ENCODE assay signal across 24 mouse cellular contexts in genomic region chr13:3696977-3697735, GRCm38 (mm10).
DNase-seq lines count a peak whose midpoint lies in the region; ATAC-seq and TF ChIP-seq lines count a peak whose summit lies in the region.
"Had no signal": no experiment of that assay in that cellular context is flagged by ENCODE, and none has a peak within 500 bp of the region (broad histone marks: within the 10 kb centered on the region; RNA-seq: fewer than 3 reads in every experiment).

No protein-coding gene starts in this region.

- H3K79me2 ChIP-seq in myocyte (ENCODE audit: control insufficient read depth, insufficient read depth) = no peaks in the 10 kb centered on the region

- 72% methylated on average over 8 of the region's 8 CpGs for WGBS in embryonic facial prominence, embryonic 11.5 days
- 82% methylated on average over 8 of the region's 8 CpGs for WGBS in forebrain, embryonic 12.5 days

- no peak overlapping the region for H3ac ChIP-seq in myocyte (ENCODE audit: control insufficient read depth, insufficient read length)

- H3K9ac ChIP-seq in embryonic facial prominence, embryonic 11.5 days (replicated peaks; ENCODE audit: low read length) = no peak overlapping the region
- no peak overlapping the region for H3K9ac ChIP-seq in forebrain, embryonic 12.5 days
- H3K9ac ChIP-seq: forebrain, embryonic 15.5 days; heart, embryonic 12.5 days; kidney, embryonic 15.5 days; limb, embryonic 13.5 days; liver, embryonic 13.5 days; neural tube, embryonic 13.5 days had no signal

- H3K36me3 ChIP-seq in embryonic facial prominence, embryonic 11.5 days (replicated peaks; ENCODE audit: control insufficient read depth, insufficient read depth, low read depth, low read length) = no peaks in the 10 kb centered on the region
- no peaks in the 10 kb centered on the region for H3K36me3 ChIP-seq in myocyte (ENCODE audit: control insufficient read depth, insufficient read depth)
- no peaks in the 10 kb centered on the region for H3K36me3 ChIP-seq in forebrain, embryonic 12.5 days (replicated peaks)
- H3K36me3 ChIP-seq: forebrain, embryonic 15.5 days; heart, embryonic 12.5 days; kidney, embryonic 15.5 days; limb, embryonic 13.5 days; liver, embryonic 13.5 days; neural tube, embryonic 13.5 days had no signal

- no peak for TF ChIP-seq POLR2A in myocyte (IDR thresholded peaks at IDR 0.05; ENCODE audit: insufficient read length, low read depth)

- peaks cover 4% of the 10 kb centered on the region; the same call in 1 of the 2 replicates for H3K4me1 ChIP-seq in embryonic facial prominence, embryonic 11.5 days (ENCODE audit: control insufficient read depth, insufficient read depth, low read length)
- H3K4me1 ChIP-seq in forebrain, embryonic 12.5 days = peaks cover 7% of the 10 kb centered on the region
- H3K4me1 ChIP-seq: forebrain, embryonic 15.5 days; liver, embryonic 13.5 days; megakaryocyte, embryonic 14.5 days; neural tube, embryonic 13.5 days had no signal

- H3K4me2 ChIP-seq in embryonic facial prominence, embryonic 11.5 days (ENCODE audit: low read depth, low read length) = no peak overlapping the region
- H3K4me2 ChIP-seq in myocyte (ENCODE audit: low read depth) = peak overlapping the region; percentile 2
- H3K4me2 ChIP-seq in forebrain, embryonic 12.5 days = no peak overlapping the region
- H3K4me2 ChIP-seq: forebrain, embryonic 15.5 days; heart, embryonic 12.5 days; kidney, embryonic 15.5 days; limb, embryonic 13.5 days; liver, embryonic 13.5 days; neural tube, embryonic 13.5 days had no signal

- no peak overlapping the region for H3K27ac ChIP-seq in embryonic facial prominence, embryonic 11.5 days (replicated peaks; ENCODE audit: low read depth, low read length)
- H3K27ac ChIP-seq in forebrain, embryonic 12.5 days = no peak overlapping the region
- H3K27ac ChIP-seq: forebrain, embryonic 15.5 days; hindbrain, postnatal 0 days; kidney, embryonic 15.5 days; limb, embryonic 13.5 days; liver, embryonic 13.5 days; neural tube, embryonic 13.5 days; stomach, postnatal 0 days had no signal

- no peaks in the 10 kb centered on the region for H3K9me3 ChIP-seq in embryonic facial prominence, embryonic 11.5 days (replicated peaks; ENCODE audit: control insufficient read depth, low read length)
- H3K9me3 ChIP-seq in forebrain, embryonic 12.5 days = no peaks in the 10 kb centered on the region
- H3K9me3 ChIP-seq: forebrain, embryonic 15.5 days; heart, embryonic 12.5 days; kidney, embryonic 15.5 days; limb, embryonic 13.5 days; liver, embryonic 13.5 days; megakaryocyte, embryonic 14.5 days; neural tube, embryonic 13.5 days had no signal

- DNase-seq in frontal cortex, adult 2 months (ENCODE audit: extremely low spot score in 1 of 2, low spot score in 1 of 2) = peak; percentile 32 to 52
- no peak for DNase-seq in frontal cortex, postnatal 14 days (ENCODE audit: low spot score in 2 of 2)
- DNase-seq in left cerebral cortex, adult 11 months (ENCODE audit: low spot score) = peak; percentile 28
- no peak for DNase-seq in left cerebral cortex, adult 8-10 months (ENCODE audit: low spot score in 2 of 2)
- DNase-seq in embryonic facial prominence, embryonic 11.5 days (ENCODE audit: low spot score) = peak; percentile 8
- no peak for DNase-seq in spleen, postnatal 14 days (ENCODE audit: low spot score in 2 of 2)
- DNase-seq: adrenal gland, postnatal 36 days; cerebellum, adult 11 months; cerebellum, adult 9-11 months; heart, postnatal 10 days; kidney, adult 11 months; liver, embryonic 13.5 days; lung, adult 2 months; midbrain, embryonic 14.5 days had no signal

- no peak overlapping the region for H3K4me3 ChIP-seq in embryonic facial prominence, embryonic 11.5 days (ENCODE audit: low read depth, low read length)
- no peak overlapping the region for H3K4me3 ChIP-seq in myocyte
- no peak overlapping the region for H3K4me3 ChIP-seq in forebrain, embryonic 12.5 days (replicated peaks)
- H3K4me3 ChIP-seq: forebrain, embryonic 15.5 days; heart, embryonic 12.5 days; kidney, embryonic 15.5 days; limb, embryonic 13.5 days; liver, embryonic 13.5 days; megakaryocyte, embryonic 14.5 days; neural tube, embryonic 13.5 days had no signal

- no peaks in the 10 kb centered on the region for H3K27me3 ChIP-seq in embryonic facial prominence, embryonic 11.5 days (ENCODE audit: control insufficient read depth, insufficient read depth, low read length)
- H3K27me3 ChIP-seq in myocyte (ENCODE audit: control insufficient read depth, insufficient read depth, insufficient read length) = no peaks in the 10 kb centered on the region
- H3K27me3 ChIP-seq in forebrain, embryonic 12.5 days = no peaks in the 10 kb centered on the region
- H3K27me3 ChIP-seq: forebrain, embryonic 15.5 days; heart, embryonic 12.5 days; kidney, embryonic 15.5 days; limb, embryonic 13.5 days; liver, embryonic 13.5 days; neural tube, embryonic 13.5 days had no signal

- no peak for ATAC-seq in embryonic facial prominence, embryonic 11.5 days (replicated peaks; ENCODE audit: insufficient number of reproducible peaks, low FRiP score, low TSS enrichment, low read depth)
- ATAC-seq in forebrain, embryonic 12.5 days (ENCODE audit: low FRiP score) = no peak
- ATAC-seq: forebrain, embryonic 15.5 days; hindbrain, postnatal 0 days had no signal

TF ChIP-seq in myocyte, 11 proteins besides CTCF, POLR2A, EP300 and RAD21:
- TF ChIP-seq MAX (IDR thresholded peaks at IDR 0.05; ENCODE audit: low read depth) (no peak), MYOG (IDR thresholded peaks at IDR 0.05; ENCODE audit: control insufficient read depth in 1 of 3, insufficient read depth in 1 of 3, insufficient read length in 2 of 3, low read depth in 2 of 3) (no peak), MYOD1 (IDR thresholded peaks at IDR 0.05; ENCODE audit: control insufficient read depth in 1 of 3, insufficient read length in 2 of 3, low read depth in 2 of 3) (no peak)

Comparison
In these comparisons a context has a peak if more than half of its experiments do, and no peak if none do; other contexts are left out.
1. DNase-seq: peak in frontal cortex, adult 2 months (2 of 2), left cerebral cortex, adult 11 months (single experiment) and embryonic facial prominence, embryonic 11.5 days (single experiment); none in frontal cortex, postnatal 14 days (0 of 2), left cerebral cortex, adult 8-10 months (0 of 2) and spleen, postnatal 14 days (0 of 2).